Mouse (Mus musculus): ENCODE results near the gene Taf5. TPM values are rescaled to one million over a fixed set of nuclear protein-coding genes. Genes with fewer than 3 reads are reported as not detected.

The Taf5 gene
- polyA plus RNA-seq (2015; fragmentation: Nextera tagmentation; extraction: Ambion mirVana) = 3.5 and 4.3 TPM in 2 replicates

- DNase-seq (ENCODE audit: low spot score) (peak; percentile 99), ATAC-seq (replicated peaks; ENCODE audit: low FRiP score, low read depth) (peak; percentile 81)
- Histone ChIP-seq H3K4me1 (replicated peaks; ENCODE audit: insufficient read depth, low read length) (no peaks in the 10 kb centered on the region; the same call in 1 of the 2 replicates), H3K9ac (ENCODE audit: low read depth, low read length) (peak within 1 kb of the TSS; percentile 96), H3K9me3 (replicated peaks; ENCODE audit: low read length) (no peaks in the 10 kb centered on the region), H3K27ac (peak within 1 kb of the TSS; percentile 92), H3K4me2 (ENCODE audit: low read length) (peak within 1 kb of the TSS; percentile 60), H3K4me3 (replicated peaks; ENCODE audit: low read depth, low read length) (peak within 1 kb of the TSS; percentile 100), H3K27me3 (ENCODE audit: insufficient read depth, low read length) (no peaks in the 10 kb centered on the region), H3K36me3 (ENCODE audit: insufficient read depth, low read length) (no peaks in the 10 kb centered on the region)
- TF ChIP-seq CTCF (IDR thresholded peaks at IDR 0.05; ENCODE audit: low read depth) = peak; percentile 33; the same call in 1 of the 2 replicates
- WGBS = 10% methylated on average over 49 of the region's 49 CpGs
Measured at GRCm38 (mm10) chr19:47067096-47067882, at the start of gene Taf5. Gene Taf5 (plus strand): TSS chr19:47067746.

GRCm38 (mm10) chr19:47017831-47018230, 49.7 kb upstream of the Taf5 start:
- ATAC-seq (replicated peaks; ENCODE audit: low FRiP score, low read depth) (no peak), DNase-seq (ENCODE audit: low spot score) (no peak)
- Histone ChIP-seq H3K4me1 (replicated peaks; ENCODE audit: insufficient read depth, low read length) (peaks cover 9% of the 10 kb centered on the region), H3K4me2 (ENCODE audit: low read length) (no peak overlapping the region), H3K27ac (no peak overlapping the region), H3K27me3 (ENCODE audit: insufficient read depth, low read length) (peaks cover 38% of the 10 kb centered on the region), H3K36me3 (ENCODE audit: insufficient read depth, low read length) (no peaks in the 10 kb centered on the region), H3K9ac (ENCODE audit: low read depth, low read length) (no peak overlapping the region), H3K4me3 (replicated peaks; ENCODE audit: low read depth, low read length) (no peak overlapping the region), H3K9me3 (replicated peaks; ENCODE audit: low read length) (no peaks in the 10 kb centered on the region)
- 3% methylated on average over 3 of the region's 3 CpGs for WGBS
- TF ChIP-seq CTCF (IDR thresholded peaks at IDR 0.05; ENCODE audit: low read depth) = no peak

- DNase-seq (ENCODE audit: low spot score) (no peak), ATAC-seq (replicated peaks; ENCODE audit: low FRiP score, low read depth) (no peak)
- Histone ChIP-seq H3K36me3 (ENCODE audit: insufficient read depth, low read length) (no peaks in the 10 kb centered on the region), H3K27ac (no peak overlapping the region), H3K4me2 (ENCODE audit: low read length) (no peak overlapping the region), H3K9me3 (replicated peaks; ENCODE audit: low read length) (no peaks in the 10 kb centered on the region), H3K27me3 (ENCODE audit: insufficient read depth, low read length) (peaks cover 33% of the 10 kb centered on the region), H3K4me1 (replicated peaks; ENCODE audit: insufficient read depth, low read length) (peaks cover 9% of the 10 kb centered on the region), H3K4me3 (replicated peaks; ENCODE audit: low read depth, low read length) (no peak overlapping the region), H3K9ac (ENCODE audit: low read depth, low read length) (no peak overlapping the region)
- TF ChIP-seq CTCF (IDR thresholded peaks at IDR 0.05; ENCODE audit: low read depth) = no peak
- 27% methylated on average over 2 of the region's 2 CpGs for WGBS
Measured at GRCm38 (mm10) chr19:47018330-47018729, 49.2 kb upstream of the Taf5 start.

DNA sequence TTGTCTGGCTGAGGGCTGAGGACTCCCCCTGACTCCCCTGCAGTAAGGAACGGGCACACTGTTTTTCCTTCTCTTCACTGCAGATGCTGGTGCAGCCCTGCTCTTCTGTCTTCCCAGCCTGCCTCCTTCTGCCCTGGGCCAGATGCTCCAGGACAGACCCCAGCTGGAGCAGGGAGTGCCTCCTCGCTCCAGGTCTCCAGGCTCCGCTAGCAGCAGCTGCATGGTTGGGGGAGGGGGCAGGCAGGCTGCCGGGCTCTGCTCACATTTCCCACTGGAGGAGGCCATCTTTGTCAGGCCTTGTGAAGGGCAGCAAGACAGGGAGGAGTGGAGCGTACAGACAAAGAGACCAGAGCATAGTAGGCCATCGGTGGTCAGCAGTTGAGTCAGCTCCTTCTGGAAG, 48.2 kb upstream of the Taf5 start:
- H3K27me3 ChIP-seq (ENCODE audit: insufficient read depth, low read length) = peaks cover 24% of the 10 kb centered on the region
- no peak overlapping the region for H3K27ac ChIP-seq
- H3K4me2 ChIP-seq (ENCODE audit: low read length) = no peak overlapping the region
- no peak for TF ChIP-seq CTCF (IDR thresholded peaks at IDR 0.05; ENCODE audit: low read depth)
- 21% methylated on average over 6 of the region's 6 CpGs for WGBS
- ATAC-seq (replicated peaks; ENCODE audit: low FRiP score, low read depth) (no peak), DNase-seq (ENCODE audit: low spot score) (no peak)
- H3K9ac ChIP-seq (ENCODE audit: low read depth, low read length) = no peak overlapping the region
- H3K4me1 ChIP-seq (replicated peaks; ENCODE audit: insufficient read depth, low read length) = peaks cover 9% of the 10 kb centered on the region
- no peak overlapping the region for H3K4me3 ChIP-seq (replicated peaks; ENCODE audit: low read depth, low read length)
- no peaks in the 10 kb centered on the region for H3K9me3 ChIP-seq (replicated peaks; ENCODE audit: low read length)
- H3K36me3 ChIP-seq (ENCODE audit: insufficient read depth, low read length) = no peaks in the 10 kb centered on the region

GRCm38 (mm10) chr19:47022709-47023108, 44.8 kb upstream of the Taf5 start:
- Histone ChIP-seq H3K27ac (no peak overlapping the region), H3K9ac (ENCODE audit: low read depth, low read length) (no peak overlapping the region), H3K4me1 (replicated peaks; ENCODE audit: insufficient read depth, low read length) (no peaks in the 10 kb centered on the region), H3K27me3 (ENCODE audit: insufficient read depth, low read length) (peaks cover 4% of the 10 kb centered on the region; the same call in 1 of the 2 replicates), H3K9me3 (replicated peaks; ENCODE audit: low read length) (no peaks in the 10 kb centered on the region), H3K4me3 (replicated peaks; ENCODE audit: low read depth, low read length) (no peak overlapping the region), H3K4me2 (ENCODE audit: low read length) (no peak overlapping the region), H3K36me3 (ENCODE audit: insufficient read depth, low read length) (no peaks in the 10 kb centered on the region)
- WGBS = 77% methylated on average over 4 of the region's 4 CpGs
- DNase-seq (ENCODE audit: low spot score) = no peak
- ATAC-seq (replicated peaks; ENCODE audit: low FRiP score, low read depth) = no peak
- TF ChIP-seq CTCF (IDR thresholded peaks at IDR 0.05; ENCODE audit: low read depth) = no peak

DNA sequence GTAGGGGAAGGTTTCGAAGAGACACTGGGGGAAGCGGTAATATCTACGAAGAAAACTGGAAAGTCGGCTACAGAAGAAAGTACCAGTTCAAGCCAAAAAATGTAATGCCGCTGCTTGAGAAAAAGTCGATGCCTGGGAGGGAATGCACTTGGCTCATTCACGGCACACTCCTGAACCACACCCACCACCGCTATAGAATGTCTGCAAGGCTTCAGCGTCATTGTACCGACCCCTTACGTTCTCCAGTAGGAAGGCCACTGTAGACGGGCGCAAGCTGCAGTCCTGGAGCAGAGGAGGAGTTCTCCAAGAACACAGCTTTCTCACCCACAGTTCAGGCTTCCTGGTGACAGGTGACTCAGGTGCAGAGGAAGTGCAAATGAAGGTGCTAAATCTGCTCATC, 44.0 kb upstream of the Taf5 start:
- Histone ChIP-seq H3K9me3 (replicated peaks; ENCODE audit: low read length) (no peaks in the 10 kb centered on the region), H3K4me1 (replicated peaks; ENCODE audit: insufficient read depth, low read length) (no peaks in the 10 kb centered on the region), H3K27ac (no peak overlapping the region), H3K36me3 (ENCODE audit: insufficient read depth, low read length) (no peaks in the 10 kb centered on the region), H3K27me3 (ENCODE audit: insufficient read depth, low read length) (no peaks in the 10 kb centered on the region), H3K4me3 (replicated peaks; ENCODE audit: low read depth, low read length) (no peak overlapping the region), H3K9ac (ENCODE audit: low read depth, low read length) (no peak overlapping the region), H3K4me2 (ENCODE audit: low read length) (no peak overlapping the region)
- ATAC-seq (replicated peaks; ENCODE audit: low FRiP score, low read depth) (no peak), DNase-seq (ENCODE audit: low spot score) (no peak)
- WGBS = 82% methylated on average over 13 of the region's 13 CpGs
- TF ChIP-seq CTCF (IDR thresholded peaks at IDR 0.05; ENCODE audit: low read depth) = no peak
